Mouse (Mus musculus): ENCODE results near the gene Fbxl2. TPM values are rescaled to one million over a fixed set of nuclear protein-coding genes. Genes with fewer than 3 reads are reported as not detected.
"Not testable (repeated sequence)": the region's sequence is repeated elsewhere in the genome, so short reads cannot be mapped to it uniquely, and the experiment has no call there.

Fbxl2 gene
- 5.3 and 5.6 TPM in 2 replicates for polyA plus RNA-seq (2012; rRNA removed)

DNA sequence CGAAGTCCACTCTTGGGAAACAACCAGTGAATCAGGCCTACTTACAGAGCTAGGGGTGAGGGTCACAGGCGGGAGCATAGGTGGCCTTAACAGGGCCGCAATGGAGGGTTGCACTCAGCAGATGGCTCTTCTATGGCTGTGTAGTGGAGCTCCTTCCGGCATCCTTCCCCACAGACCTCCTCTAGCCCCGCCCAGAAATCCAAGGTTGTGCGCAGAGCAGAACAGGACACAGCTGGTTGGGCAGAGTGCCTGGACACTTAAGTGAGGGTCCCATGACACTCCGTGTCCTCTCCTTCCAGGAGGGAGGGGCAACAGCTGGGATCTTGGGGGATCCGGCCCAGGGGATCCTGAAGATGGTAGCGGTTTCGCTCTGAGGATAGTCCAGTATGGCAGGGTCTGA lies at the start of gene Fbxl2:
Fbxl2 (minus strand) TSS at position 164 of the 400 bp plus-strand sequence.
- H3K4me3 ChIP-seq (replicated peaks; ENCODE audit: extremely low read depth, low read depth, low read length): no peak within 1 kb of the TSS
- no peaks in the 10 kb centered on the region for H3K4me1 ChIP-seq (ENCODE audit: control insufficient read depth, insufficient read depth, low read length)
- WGBS: 71% methylated on average over 10 of the region's 10 CpGs
- no peak for TF ChIP-seq POLR2A (IDR thresholded peaks at IDR 0.05; ENCODE audit: borderline replicate concordance, extremely low read depth, low read depth, low read length)
- TF ChIP-seq CTCF (IDR thresholded peaks at IDR 0.05; ENCODE audit: insufficient read depth, low read length): no peak
- DNase-seq: no peak

DNA sequence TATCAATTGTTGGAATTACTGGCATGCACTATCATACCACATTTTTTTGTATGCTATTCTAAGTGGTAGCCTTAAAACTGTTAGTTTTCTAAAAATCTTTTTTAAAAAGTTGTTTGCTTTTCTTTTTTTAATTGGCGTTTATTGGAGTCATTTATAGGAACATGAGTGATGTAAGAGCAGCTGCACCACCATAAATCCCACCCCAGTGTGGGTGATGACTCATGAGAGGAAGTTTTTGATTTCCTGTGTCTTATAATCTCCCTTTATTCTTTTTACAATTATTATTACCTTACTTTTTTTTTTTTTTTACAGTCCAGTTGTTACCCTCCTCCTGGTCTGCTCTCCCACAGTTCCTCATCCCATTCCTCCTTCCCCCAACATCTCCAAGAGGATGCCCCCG lies 48.9 kb upstream of the Fbxl2 start:
- no peak for DNase-seq
- Histone ChIP-seq H3K4me1 (ENCODE audit: control insufficient read depth, insufficient read depth, low read length) (no peaks in the 10 kb centered on the region), H3K4me3 (replicated peaks; ENCODE audit: extremely low read depth, low read depth, low read length) (no peak overlapping the region)
- 77% methylated on average over 2 of the region's 2 CpGs for WGBS
- no peak for TF ChIP-seq POLR2A (IDR thresholded peaks at IDR 0.05; ENCODE audit: borderline replicate concordance, extremely low read depth, low read depth, low read length)
- TF ChIP-seq CTCF (IDR thresholded peaks at IDR 0.05; ENCODE audit: insufficient read depth, low read length): no peak

DNA sequence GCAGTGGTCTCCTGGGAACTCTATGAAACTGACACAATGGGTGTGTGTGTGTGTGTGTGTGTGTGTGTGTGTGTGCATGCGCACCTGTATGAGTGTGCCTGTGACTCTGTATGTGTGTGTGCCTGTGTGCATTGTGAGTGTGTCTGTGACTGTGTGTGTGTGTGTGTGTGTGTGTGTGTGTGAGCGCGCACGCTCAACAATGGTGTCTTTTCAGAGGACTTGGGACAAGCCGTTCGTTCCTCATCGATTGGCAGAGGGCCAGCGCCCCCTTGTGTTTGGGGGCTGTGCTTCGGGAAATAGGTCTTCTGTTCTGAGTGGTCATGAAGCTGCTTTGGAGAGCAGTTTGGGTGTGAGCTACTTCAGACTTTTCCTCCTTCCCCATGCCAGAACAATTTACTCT lies 46.2 kb upstream of the Fbxl2 start:
- WGBS: 13% methylated on average over 9 of the region's 9 CpGs

DNA sequence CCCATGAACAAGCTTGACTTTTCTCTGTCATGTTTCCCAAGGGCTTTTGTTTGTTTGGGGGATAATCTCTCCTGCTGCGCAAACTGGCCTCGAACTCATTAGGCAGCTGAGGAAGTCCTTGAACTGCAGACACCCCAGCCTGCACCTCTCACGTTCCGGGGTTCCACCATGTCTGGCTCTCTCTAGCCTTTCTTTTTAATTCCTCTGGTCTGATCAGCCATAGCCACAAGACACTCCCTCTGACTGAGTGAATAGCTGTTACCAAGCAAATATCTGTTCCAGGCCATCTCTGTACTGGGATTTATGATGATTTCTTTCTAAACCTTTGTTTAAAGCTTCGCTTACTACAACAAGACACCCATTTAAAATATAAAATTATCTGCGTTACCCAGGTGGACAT lies 42.9 kb upstream of the Fbxl2 start:
- not testable (repeated sequence) for DNase-seq; H3K4me1 ChIP-seq (ENCODE audit: control insufficient read depth, insufficient read depth, low read length); H3K4me3 ChIP-seq (replicated peaks; ENCODE audit: extremely low read depth, low read depth, low read length)
- WGBS: 87% methylated on average over 6 of the region's 6 CpGs

More for the DNA sequence above, 46.2 kb upstream of the Fbxl2 start:
- H3K4me3 ChIP-seq (replicated peaks; ENCODE audit: extremely low read depth, low read depth, low read length); DNase-seq; H3K4me1 ChIP-seq (ENCODE audit: control insufficient read depth, insufficient read depth, low read length): not testable (repeated sequence)

DNA sequence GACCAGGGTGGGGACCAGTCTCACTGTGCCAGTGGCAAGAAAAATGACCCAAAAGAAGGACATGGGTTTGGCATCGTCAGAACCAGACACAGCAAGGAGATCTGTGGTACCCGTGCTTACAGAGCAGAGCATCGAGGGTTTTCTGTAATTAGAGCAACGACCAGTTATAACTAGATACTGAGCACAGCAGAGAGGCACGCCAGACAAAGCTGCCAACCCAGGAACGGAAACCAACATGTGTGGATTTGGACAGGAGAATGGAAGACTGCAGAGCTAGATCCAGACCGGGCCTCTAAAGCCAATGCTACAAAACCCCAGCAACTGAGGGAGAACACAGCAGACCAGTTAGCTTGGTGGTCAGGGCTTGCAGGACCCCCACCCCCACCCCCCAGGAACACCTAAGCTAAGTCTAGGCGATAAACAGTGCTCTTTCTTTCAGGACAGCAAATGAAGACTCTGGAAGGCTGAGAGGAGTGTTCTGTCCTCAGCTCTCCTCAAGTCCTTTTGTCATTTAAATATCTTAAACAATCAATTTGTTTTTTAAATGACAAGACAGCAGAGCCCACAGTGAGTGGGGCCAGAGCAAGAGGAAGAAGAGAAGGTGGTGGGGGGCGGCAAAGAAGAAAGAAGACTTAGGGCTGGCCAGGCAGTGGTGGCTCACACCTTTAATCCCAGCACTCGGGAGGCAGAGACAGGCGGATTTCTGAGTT lies 41.3 kb upstream of the Fbxl2 start:
- DNase-seq: no peak
- Histone ChIP-seq H3K4me1 (ENCODE audit: control insufficient read depth, insufficient read depth, low read length) (no peaks in the 10 kb centered on the region), H3K4me3 (replicated peaks; ENCODE audit: extremely low read depth, low read depth, low read length) (no peak overlapping the region)
- WGBS: 79% methylated on average over 11 of the region's 11 CpGs
- TF ChIP-seq POLR2A (IDR thresholded peaks at IDR 0.05; ENCODE audit: borderline replicate concordance, extremely low read depth, low read depth, low read length) (no peak), CTCF (IDR thresholded peaks at IDR 0.05; ENCODE audit: insufficient read depth, low read length) (no peak)

DNA sequence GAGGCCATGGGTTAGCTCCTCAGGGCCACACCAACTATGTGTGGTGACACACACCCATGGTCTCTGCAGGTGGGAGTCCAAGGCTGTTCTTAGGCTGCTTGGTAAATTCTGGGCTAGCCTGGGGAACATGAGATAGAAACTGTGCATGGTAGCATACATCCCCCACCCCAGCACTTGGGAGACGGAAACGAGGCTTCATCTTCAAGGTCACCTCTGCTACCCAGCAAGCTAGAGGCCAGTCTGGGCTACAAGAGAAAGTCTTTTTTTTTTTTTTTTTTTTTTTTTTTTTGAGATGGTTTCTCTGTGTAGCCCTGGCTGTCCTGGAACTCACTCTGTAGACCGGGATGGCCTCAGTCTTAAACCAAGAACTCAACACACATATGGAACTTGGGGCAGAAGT lies 40.4 kb upstream of the Fbxl2 start:
- H3K4me1 ChIP-seq (ENCODE audit: control insufficient read depth, insufficient read depth, low read length): no peaks in the 10 kb centered on the region
- TF ChIP-seq POLR2A (IDR thresholded peaks at IDR 0.05; ENCODE audit: borderline replicate concordance, extremely low read depth, low read depth, low read length) (no peak), CTCF (IDR thresholded peaks at IDR 0.05; ENCODE audit: insufficient read depth, low read length) (no peak)
- no peak overlapping the region for H3K4me3 ChIP-seq (replicated peaks; ENCODE audit: extremely low read depth, low read depth, low read length)
- DNase-seq: no peak
- WGBS: 80% methylated on average over 3 of the region's 3 CpGs

DNA sequence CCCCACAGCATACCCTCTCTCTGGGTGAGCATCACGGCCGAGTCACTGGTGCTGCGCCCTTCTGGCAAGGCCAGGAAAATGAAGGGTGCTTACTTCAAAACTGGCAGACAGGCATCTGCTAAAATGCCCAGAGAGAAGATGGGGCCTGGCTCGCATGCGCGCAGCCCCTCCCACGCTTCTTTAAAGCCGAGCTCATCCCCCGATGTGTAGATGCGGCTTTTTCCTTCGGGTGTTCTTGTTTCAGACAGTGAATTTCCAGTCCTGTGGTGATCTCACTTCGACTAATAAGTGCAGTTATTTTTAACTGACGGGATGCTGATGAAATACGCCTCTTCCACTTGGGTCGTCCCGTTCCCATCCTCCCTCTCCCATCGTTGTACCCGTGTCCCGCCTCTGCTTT lies 27.7 kb upstream of the Fbxl2 start:
- no peak for DNase-seq
- TF ChIP-seq POLR2A (IDR thresholded peaks at IDR 0.05; ENCODE audit: borderline replicate concordance, extremely low read depth, low read depth, low read length) (no peak), CTCF (IDR thresholded peaks at IDR 0.05; ENCODE audit: insufficient read depth, low read length) (no peak)
- WGBS: 84% methylated on average over 19 of the region's 19 CpGs
- H3K4me3 ChIP-seq (replicated peaks; ENCODE audit: extremely low read depth, low read depth, low read length): no peak overlapping the region
- no peaks in the 10 kb centered on the region for H3K4me1 ChIP-seq (ENCODE audit: control insufficient read depth, insufficient read depth, low read length)

DNA sequence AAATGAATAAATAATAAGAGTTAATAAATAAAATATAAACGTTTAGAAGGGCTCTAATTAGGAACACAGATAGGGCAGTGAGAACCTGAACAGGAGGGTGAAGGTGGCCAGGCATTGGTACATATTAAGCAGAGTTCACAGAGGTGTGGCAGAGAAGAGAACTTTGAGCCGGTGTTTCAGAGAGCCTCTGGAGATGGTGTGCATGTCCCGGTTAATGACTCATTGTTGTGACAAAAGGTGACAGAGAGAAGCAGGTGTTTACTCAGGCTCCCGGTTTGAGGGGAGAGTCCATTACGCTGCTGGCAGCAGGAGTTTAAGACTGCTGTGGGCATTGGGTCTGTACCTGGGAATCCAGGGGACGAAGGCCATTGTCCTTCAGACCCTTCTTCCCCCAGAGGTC lies 23.4 kb upstream of the Fbxl2 start:
- DNase-seq: no peak
- no peaks in the 10 kb centered on the region for H3K4me1 ChIP-seq (ENCODE audit: control insufficient read depth, insufficient read depth, low read length)
- TF ChIP-seq CTCF (IDR thresholded peaks at IDR 0.05; ENCODE audit: insufficient read depth, low read length) (no peak), POLR2A (IDR thresholded peaks at IDR 0.05; ENCODE audit: borderline replicate concordance, extremely low read depth, low read depth, low read length) (no peak)
- H3K4me3 ChIP-seq (replicated peaks; ENCODE audit: extremely low read depth, low read depth, low read length): no peak overlapping the region
- WGBS: 45% methylated on average over 6 of the region's 6 CpGs

DNA sequence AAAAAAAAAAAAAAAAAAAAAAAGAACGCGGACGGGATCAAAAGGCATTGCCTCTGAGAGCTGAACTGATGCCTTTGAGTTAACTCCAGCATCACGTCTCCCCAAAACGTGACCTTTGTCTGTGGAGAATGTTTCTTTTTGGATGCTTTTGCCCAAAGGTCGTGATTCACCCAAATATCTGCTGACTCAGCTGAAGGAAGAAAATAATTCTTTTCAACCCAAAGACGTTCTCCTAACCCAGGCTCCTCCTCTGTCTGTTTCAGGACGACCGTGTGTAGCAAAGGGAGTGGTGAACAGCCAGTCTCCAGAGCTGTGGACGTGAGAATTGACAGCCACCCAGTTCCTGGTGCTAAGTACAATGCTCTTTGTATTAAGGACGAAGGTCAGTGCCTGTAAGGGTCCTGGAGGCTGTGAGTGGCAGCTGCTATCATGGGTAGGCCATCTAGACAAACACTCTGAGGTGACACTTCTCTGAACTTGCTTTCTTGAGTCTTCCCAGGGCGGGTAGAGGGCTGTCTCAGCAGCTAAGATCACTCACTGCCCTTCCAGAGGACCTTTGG lies 22.6 kb upstream of the Fbxl2 start:
- no peak overlapping the region for H3K4me3 ChIP-seq (replicated peaks; ENCODE audit: extremely low read depth, low read depth, low read length)
- 60% methylated on average over 12 of the region's 12 CpGs for WGBS
- no peak for DNase-seq
- H3K4me1 ChIP-seq (ENCODE audit: control insufficient read depth, insufficient read depth, low read length): no peaks in the 10 kb centered on the region
- no peak for TF ChIP-seq CTCF (IDR thresholded peaks at IDR 0.05; ENCODE audit: insufficient read depth, low read length)
- no peak for TF ChIP-seq POLR2A (IDR thresholded peaks at IDR 0.05; ENCODE audit: borderline replicate concordance, extremely low read depth, low read depth, low read length)

DNA sequence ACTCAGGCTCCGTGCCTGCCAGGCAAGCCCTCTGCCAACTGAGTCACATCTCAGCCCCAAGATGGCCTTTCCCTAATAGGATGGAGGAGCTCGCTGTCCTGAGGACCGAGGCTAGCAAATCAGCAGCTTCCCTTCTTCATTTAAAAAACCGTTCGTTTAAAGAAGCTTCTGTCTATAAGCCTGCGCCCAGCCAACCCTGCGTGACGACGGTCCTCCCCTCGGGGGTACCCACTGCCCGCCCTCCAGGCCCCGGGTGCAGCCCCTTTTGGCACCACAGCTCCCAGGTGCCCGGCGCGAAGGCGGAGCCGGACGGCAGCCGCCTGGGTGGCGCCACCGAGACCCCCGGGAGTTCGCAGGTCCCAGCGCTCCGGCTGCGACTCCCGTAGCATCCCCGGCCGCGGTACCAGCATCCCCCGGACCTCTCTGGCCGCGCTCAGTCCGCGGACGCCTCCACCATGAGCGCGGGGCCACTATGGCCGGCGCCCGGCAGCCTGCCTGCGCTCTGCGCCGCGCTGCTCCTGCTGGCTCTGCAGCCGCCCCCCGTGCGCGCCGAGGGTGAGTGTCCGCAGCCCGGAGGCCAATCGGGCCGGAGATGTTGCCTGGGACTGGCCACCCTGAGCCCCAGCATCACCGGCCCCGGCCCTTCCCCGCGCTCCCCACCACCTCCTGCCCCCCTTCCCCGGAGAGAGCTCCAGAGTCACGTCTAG lies 11.3 kb upstream of the Fbxl2 start, which contains the start of gene Susd5:
Susd5 (plus strand) TSS at position 51 of the 707 bp plus-strand sequence.
- H3K4me1 ChIP-seq (ENCODE audit: control insufficient read depth, insufficient read depth, low read length): no peaks in the 10 kb centered on the region
- DNase-seq: no peak
- H3K4me3 ChIP-seq (replicated peaks; ENCODE audit: extremely low read depth, low read depth, low read length): no peak within 1 kb of the TSS
- no peak for TF ChIP-seq CTCF (IDR thresholded peaks at IDR 0.05; ENCODE audit: insufficient read depth, low read length)
- no peak for TF ChIP-seq POLR2A (IDR thresholded peaks at IDR 0.05; ENCODE audit: borderline replicate concordance, extremely low read depth, low read depth, low read length)
- WGBS: 2% methylated on average over 60 of the region's 60 CpGs

Data from lung, adult 2 months (tissue).